Mouse (Mus musculus): Measurements from ENCODE around the gene Plcxd1.
"Not testable (repeated sequence)": the region's sequence is repeated elsewhere in the genome, so short reads cannot be mapped to it uniquely, and the experiment has no call there.

Plcxd1 gene

DNA sequence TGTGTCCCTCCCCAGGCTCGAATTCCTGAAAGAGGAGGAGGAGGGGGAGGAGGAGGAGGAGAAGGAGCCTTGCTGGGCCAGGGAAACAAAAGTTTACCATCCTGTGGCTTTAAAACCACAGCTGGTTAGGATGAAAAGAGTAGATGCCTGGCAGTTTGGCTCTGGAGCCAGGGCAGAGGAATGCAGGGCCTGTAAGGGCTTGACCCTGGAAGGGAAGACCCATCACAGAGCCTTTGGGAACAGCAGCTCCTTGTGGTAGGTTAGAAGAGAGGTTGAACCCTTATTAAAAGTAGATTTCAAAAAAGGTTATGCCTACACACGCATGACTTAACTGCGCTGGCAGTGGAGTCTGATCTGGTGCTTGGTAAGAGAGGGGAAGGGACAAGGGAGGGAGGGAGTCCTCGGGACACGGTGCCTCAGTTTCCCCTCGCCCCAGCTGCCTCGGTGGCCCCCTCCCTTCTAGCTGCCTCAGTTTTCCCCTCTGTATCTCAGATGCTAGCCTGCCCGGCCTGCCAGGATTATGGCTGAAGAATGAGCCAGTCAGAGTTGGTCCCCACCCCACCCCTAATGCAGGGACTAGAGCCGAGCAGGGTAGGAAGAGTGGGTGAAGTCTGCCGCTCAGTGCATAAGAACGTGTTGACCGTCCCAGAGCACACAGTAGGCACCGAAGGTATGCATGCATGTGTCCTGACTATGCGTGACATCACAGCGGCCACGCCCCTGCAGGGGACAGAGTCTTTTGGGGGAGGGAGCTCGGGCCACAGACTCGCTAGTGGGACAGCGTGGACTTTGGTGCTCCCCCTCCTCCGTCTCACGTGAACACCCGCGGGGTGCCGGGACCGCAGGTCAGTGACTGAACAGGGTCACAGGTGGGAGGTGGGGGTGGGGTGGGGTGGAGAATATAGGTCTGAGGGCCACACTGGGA, at the start of gene Plcxd1:
Gene Plcxd1 (plus strand): TSS at position 314 of the 925 bp plus-strand sequence.
- no peak for DNase-seq (ENCODE audit: low spot score)

DNA sequence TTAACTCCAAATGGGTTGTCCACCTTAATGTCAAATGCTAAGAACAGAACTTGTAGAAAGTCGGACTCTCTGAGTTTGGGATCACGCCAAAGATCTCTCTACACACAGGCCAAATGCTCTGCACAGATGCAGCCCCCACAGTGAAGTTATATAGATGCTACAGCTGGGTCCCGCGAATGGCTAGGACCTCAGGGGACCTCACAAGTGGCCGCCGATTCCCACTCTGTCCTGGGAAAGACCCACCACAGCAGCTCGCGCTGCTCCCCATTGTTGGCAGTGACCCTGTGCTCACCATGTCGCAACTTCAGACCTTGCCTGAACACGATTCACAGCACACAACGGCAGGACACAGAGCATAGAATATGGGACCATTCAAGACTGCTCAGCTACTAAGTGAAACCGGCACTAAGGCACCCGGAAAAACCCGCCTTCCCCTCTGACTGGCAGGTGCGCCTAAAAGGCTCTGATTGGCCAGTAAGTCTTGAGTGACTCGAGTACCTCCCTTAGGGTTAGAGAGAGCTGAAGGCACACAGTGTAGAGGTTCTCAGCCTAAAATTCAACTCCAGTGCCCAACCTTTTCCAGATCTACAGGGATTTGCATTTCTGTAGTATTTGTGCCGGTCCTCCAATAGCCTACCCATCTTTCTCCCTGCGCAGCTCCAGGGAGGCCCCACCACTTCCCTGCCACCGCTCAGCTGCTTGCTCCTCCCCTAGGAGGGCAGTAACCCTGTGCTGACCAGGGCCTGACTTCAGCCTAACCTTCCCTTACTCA, 41.9 kb upstream of the Plcxd1 start:
- DNase-seq (ENCODE audit: low spot score) = peak; percentile 86

GRCm38 (mm10) chr5:110072413-110072812, 27.4 kb upstream of the Plcxd1 start, which contains the start of gene Gm17655:
Gm17655 (minus strand) TSS chr5:110072513.
- DNase-seq (ENCODE audit: low spot score) = not testable (repeated sequence)

- DNase-seq (ENCODE audit: low spot score) = no peak
These were observed 16.8 kb upstream of the Plcxd1 start for GRCm38 (mm10) chr5:110082961-110083360.

GRCm38 (mm10) chr5:110086161-110086866, 13.5 kb upstream of the Plcxd1 start:
- DNase-seq (ENCODE audit: low spot score) = no peak

- no peak for DNase-seq (ENCODE audit: low spot score)
These were observed 8.2 kb upstream of the Plcxd1 start for GRCm38 (mm10) chr5:110091546-110091945.

DNA sequence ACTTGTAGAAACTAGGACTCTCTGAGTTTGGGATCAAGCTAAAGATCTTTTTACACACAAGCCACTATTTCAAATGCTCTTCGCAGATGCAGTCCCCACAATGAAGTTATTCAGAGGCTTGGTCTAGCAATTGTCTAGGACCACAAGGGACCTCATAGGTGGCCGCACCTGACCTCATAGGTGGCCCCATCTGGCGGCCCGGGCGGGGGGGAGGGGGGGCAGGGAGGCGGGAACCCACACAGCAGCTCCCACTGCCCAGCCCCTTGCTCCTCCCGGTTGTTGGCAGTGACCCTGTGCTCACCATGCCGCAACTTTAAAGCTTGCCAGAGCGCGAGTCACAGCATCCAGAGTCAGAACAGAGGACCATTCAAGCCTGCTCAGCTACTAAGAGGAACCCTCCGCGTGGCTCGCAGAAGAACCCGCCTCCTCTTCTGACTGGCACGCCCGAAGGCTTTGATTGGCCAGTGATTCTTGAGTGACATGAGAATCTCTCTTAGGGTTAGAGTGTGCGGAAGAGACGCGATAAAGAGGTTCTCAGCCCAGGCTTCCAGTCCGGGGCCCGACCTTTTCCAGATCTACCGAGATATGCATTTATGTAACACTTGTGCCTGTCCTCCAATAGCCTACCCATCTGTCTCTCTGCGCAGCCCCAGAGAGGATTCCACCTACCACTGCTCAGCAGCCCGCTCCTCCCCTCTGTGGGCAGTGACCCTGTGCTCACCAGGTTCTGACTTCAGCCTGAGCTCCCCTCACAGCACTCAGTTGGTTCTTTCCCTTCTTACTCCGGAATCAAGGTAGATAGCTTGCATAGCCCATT, 5.5 kb upstream of the Plcxd1 start, which contains the start of gene Gm35315:
Gene Gm35315 (minus strand): TSS at position 391 of the 817 bp plus-strand sequence.
- DNase-seq (ENCODE audit: low spot score) = peak; percentile 94

- DNase-seq (ENCODE audit: low spot score) = no peak
These were observed 4.9 kb upstream of the Plcxd1 start for GRCm38 (mm10) chr5:110094847-110095213.

GRCm38 (mm10) chr5:110098991-110099477, 735 bp upstream of the Plcxd1 start:
- DNase-seq (ENCODE audit: low spot score) = peak; percentile 40

- DNase-seq (ENCODE audit: low spot score) = peak; percentile 43
These were observed 1.3 kb downstream of the Plcxd1 start for GRCm38 (mm10) chr5:110100921-110101631.

DNA sequence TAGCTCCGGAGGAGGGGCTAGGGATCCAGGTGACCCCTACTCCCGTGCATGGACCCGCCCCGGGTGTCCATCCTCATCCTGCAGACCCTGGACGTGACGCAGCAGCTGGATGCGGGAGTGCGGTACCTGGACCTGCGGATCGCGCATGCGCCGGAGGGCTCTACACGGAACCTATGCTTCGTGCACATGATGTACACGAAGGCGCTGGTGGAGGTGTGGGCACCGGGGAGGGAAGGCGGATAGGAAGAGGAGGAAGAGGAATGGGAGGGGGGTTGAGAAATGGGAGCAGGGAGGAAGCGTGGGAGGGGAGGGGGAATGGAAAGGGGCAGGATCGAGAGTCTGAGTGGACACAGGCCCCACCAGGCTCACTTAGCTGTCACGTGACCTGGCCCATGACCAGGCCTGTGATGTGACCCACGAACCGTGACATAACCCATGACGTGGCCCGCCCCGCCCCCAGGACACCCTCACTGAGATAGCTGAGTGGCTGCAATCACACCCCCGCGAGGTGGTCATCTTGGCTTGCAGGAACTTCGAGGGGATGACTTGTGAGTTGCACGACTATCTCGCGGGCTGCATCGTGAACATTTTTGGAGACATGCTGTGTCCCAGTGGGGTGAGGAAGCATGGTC, 2.1 kb downstream of the Plcxd1 start:
- peak; percentile 66 for DNase-seq (ENCODE audit: low spot score)

- DNase-seq (ENCODE audit: low spot score) = no peak
These were observed 2.7 kb downstream of the Plcxd1 start for GRCm38 (mm10) chr5:110102429-110102828.

GRCm38 (mm10) chr5:110102853-110103625, 3.3 kb downstream of the Plcxd1 start:
- no peak for DNase-seq (ENCODE audit: low spot score)

DNA sequence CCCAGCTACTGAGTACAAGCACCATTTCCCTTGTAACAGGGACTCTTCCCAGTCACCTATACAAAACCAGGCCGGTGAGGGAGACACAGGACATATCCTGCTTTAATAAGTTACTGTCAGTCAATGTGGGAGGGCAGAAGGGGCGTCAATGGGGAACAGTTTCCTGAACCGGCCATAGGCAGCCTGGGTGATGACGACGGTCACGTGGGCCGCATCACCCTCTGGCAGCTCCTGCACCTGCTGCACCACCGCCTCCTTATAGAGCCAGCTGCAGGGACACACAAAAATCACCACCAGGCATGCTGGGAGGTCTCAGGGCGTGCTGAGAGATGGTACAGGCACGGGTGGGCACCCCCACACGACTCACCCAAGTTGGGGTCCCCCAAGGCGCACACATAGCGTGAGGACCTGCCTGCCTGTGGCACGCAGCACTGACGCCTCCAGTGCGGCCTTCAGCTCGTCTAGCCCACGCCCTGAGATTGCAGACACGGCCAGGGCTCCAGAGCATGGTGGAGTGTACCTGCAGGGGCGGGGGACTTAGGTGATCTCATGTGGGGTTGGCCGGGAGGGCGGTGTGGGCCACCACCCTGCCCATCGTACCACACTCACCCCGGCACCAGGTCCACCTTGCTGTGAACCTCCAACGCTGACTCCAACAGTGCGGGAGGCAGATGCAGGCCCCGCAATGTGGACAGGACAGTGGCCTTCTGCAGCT, 4.3 kb downstream of the Plcxd1 start:
- no peak for DNase-seq (ENCODE audit: low spot score)

DNA sequence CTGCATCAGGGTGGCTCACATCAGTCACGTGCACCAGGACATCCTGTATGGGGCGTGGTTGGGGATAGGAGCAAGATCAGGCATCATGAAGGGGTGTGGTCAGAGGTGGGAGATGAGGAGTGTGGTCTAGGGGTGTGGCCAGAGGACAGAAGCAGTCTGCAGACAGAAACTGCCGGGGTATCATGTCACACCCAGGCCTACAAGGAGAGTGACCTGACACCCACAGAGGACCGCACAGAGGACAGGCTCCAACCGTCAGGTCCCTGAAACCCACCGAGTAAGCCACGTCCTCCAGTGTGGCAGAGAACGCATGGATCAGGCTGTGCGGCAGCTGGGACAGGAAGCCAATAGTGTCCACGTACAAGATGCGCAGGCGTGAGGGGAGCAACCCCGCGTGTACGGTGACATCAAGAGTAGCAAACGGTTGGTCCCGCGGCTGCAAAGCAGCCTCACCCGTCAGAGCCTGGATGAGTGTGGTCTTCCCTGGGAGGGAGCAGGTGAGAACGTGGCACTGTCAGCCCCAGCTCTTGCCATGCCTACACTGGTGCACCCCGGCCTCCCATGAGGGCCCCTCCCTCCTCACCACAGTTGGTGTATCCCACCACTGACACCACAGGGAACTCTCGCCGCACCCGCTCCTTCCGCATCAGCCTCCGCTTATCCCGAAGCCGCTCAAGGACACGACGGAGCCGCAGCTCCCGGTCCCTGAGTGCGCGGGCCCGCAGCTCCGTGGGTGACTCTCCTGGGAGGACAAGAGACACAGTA, 5.0 kb downstream of the Plcxd1 start:
- DNase-seq (ENCODE audit: low spot score) = peak; percentile 22

- peak; percentile 51 for DNase-seq (ENCODE audit: low spot score)
These were observed 6.5 kb downstream of the Plcxd1 start for GRCm38 (mm10) chr5:110106140-110106871.
